Mouse (Mus musculus): ENCODE results near the gene Cort.

- TF ChIP-seq CTCF (IDR thresholded peaks at IDR 0.05; ENCODE audit: low read depth) (no peak), EP300 (IDR thresholded peaks at IDR 0.05; ENCODE audit: low read depth) (no peak)
Observed at GRCm38 (mm10) chr4:149079629-149080028, 46.9 kb downstream of the Cort start.

Measured in liver, embryonic 14.5 days (tissue).